Mouse (Mus musculus) forebrain, postnatal 0 days (tissue): ENCODE measurements at regions not wholly inside any gene's neighbourhood (a gene's known extent, or its start where the extent isn't known, plus 50 kb on each side); places are given as distances from the start of the nearest gene placed in this dataset.

Source experiments
- ATAC-seq: fragments of 200-750 bp; cut with Nextera tagmentation; 2 replicates; pipeline ENCODE4 v1.8.0; 2017; ENCODE audit warnings: mild to moderate bottlenecking, moderate library complexity
- DNase-seq: peaks from one replicate; pipeline ENCODE4 v3.0.0-alpha.2; 2015
- H3K27ac ChIP-seq: fragments of 300-500 bp; sonication (generic); 2 replicates; pipeline ENCODE4 v1.5.1; 2014; ENCODE audit warnings: low read depth, mild to moderate bottlenecking, antibody characterized with exemption, low read length, moderate library complexity, mixed read lengths
- H3K27me3 ChIP-seq: fragments of 300-500 bp; sonication (generic); 2 replicates; pipeline ENCODE4 v1.6.1; 2014; ENCODE audit warnings: mild to moderate bottlenecking, low read length, mixed read lengths; ENCODE audit not compliant: insufficient read depth
- H3K36me3 ChIP-seq: fragments of 300-500 bp; sonication (generic); 2 replicates; pipeline ENCODE4 v1.6.1; 2014; ENCODE audit warnings: mild to moderate bottlenecking, moderate library complexity; ENCODE audit not compliant: insufficient read depth
- H3K4me1 ChIP-seq: fragments of 300-500 bp; sonication (generic); 2 replicates; pipeline ENCODE4 v1.6.1; 2014; ENCODE audit warnings: antibody characterized with exemption; ENCODE audit not compliant: insufficient read depth
- H3K4me2 ChIP-seq: fragments of 300-500 bp; sonication (generic); 2 replicates; pipeline ENCODE4 v1.6.1; 2014; ENCODE audit warnings: low read depth, mild to moderate bottlenecking, moderate library complexity
- H3K4me3 ChIP-seq: fragments of 300-500 bp; sonication (generic); 2 replicates; pipeline ENCODE4 v1.5.1; 2014; ENCODE audit warnings: low read depth, low read length, mixed read lengths
- H3K9ac ChIP-seq: fragments of 300-500 bp; sonication (generic); 2 replicates; pipeline ENCODE4 v1.6.1; 2014; ENCODE audit warnings: mild to moderate bottlenecking
- H3K9me3 ChIP-seq: fragments of 300-500 bp; sonication (generic); 2 replicates; pipeline ENCODE4 v1.6.1; 2016; ENCODE audit warnings: low read length
- CTCF ChIP-seq: sonication (generic); IDR thresholded peaks from 2 replicates; pipeline ENCODE4 v1.5.1; 2016; ENCODE audit warnings: antibody characterized with exemption, control low read depth, low read depth
- WGBS: fragments of 180-500 bp; shearing (Covaris S2); extraction: QIAGEN DNeasy Blood & Tissue Kit; methylation state at CpG from one replicate; pipeline ENCODE4 v1.1.7; 2014; 5-methylcytosine and 5-hydroxymethylcytosine counted together

GRCm38 (mm10) chr6:71012436-71012822 is 56.1 kb downstream of the Foxi3 start:
- Histone ChIP-seq H3K4me3 (peak overlapping the region; percentile 53), H3K36me3 (no peaks in the 10 kb centered on the region), H3K9ac (peak overlapping the region; percentile 60), H3K27me3 (no peaks in the 10 kb centered on the region), H3K4me1 (no peaks in the 10 kb centered on the region), H3K27ac (no peak overlapping the region), H3K9me3 (no peaks in the 10 kb centered on the region), H3K4me2 (peak overlapping the region; percentile 85)
- WGBS = 14% methylated on average over 9 of the region's 9 CpGs
- DNase-seq (no peak), ATAC-seq (peak; percentile 14; the same call in 1 of the 2 replicates)
- TF ChIP-seq CTCF = no peak

- H3K4me3 ChIP-seq = peak overlapping the region; percentile 53
- no peaks in the 10 kb centered on the region for H3K36me3 ChIP-seq
- peak overlapping the region; percentile 60 for H3K9ac ChIP-seq
- ATAC-seq (peak; percentile 98), DNase-seq (peak; percentile 91)
- H3K9me3 ChIP-seq = no peaks in the 10 kb centered on the region
- no peaks in the 10 kb centered on the region for H3K27me3 ChIP-seq
- H3K4me1 ChIP-seq = no peaks in the 10 kb centered on the region
- TF ChIP-seq CTCF = peak; percentile 91
- peak overlapping the region; percentile 85 for H3K4me2 ChIP-seq
- 2% methylated on average over 36 of the region's 38 CpGs for WGBS
- peak overlapping the region; percentile 88 for H3K27ac ChIP-seq
Measured at GRCm38 (mm10) chr6:71012823-71013461, 56.6 kb downstream of the Foxi3 start.

GRCm38 (mm10) chr6:71016388-71016787 is 60.1 kb downstream of the Foxi3 start:
- Histone ChIP-seq H3K27me3 (no peaks in the 10 kb centered on the region), H3K9me3 (no peaks in the 10 kb centered on the region), H3K27ac (no peak overlapping the region), H3K4me2 (no peak overlapping the region), H3K4me1 (no peaks in the 10 kb centered on the region), H3K36me3 (no peaks in the 10 kb centered on the region), H3K4me3 (no peak overlapping the region), H3K9ac (no peak overlapping the region)
- DNase-seq = no peak
- WGBS = 6% methylated on average over 1 of the region's 1 CpGs
- 0 out of 2 replicates have a peak, but pooled peaks have one; percentile 28 for TF ChIP-seq CTCF
- no peak for ATAC-seq

GRCm38 (mm10) chr6:71021353-71021752 is 65.0 kb downstream of the Foxi3 start:
- 26% methylated on average over 9 of the region's 9 CpGs for WGBS
- Histone ChIP-seq H3K4me3 (no peak overlapping the region), H3K27me3 (no peaks in the 10 kb centered on the region), H3K9me3 (no peaks in the 10 kb centered on the region), H3K27ac (no peak overlapping the region), H3K4me1 (no peaks in the 10 kb centered on the region), H3K36me3 (no peaks in the 10 kb centered on the region), H3K9ac (no peak overlapping the region), H3K4me2 (no peak overlapping the region)
- ATAC-seq (no peak), DNase-seq (no peak)
- no peak for TF ChIP-seq CTCF

- ATAC-seq = no peak
Measured at GRCm38 (mm10) chr6:71025472-71025871, 69.1 kb downstream of the Foxi3 start.

GRCm38 (mm10) chr6:71029663-71030062 is 73.3 kb downstream of the Foxi3 start:
- Histone ChIP-seq H3K27me3 (no peaks in the 10 kb centered on the region), H3K9me3 (no peaks in the 10 kb centered on the region), H3K4me3 (no peak overlapping the region), H3K27ac (no peak overlapping the region), H3K36me3 (no peaks in the 10 kb centered on the region), H3K9ac (no peak overlapping the region), H3K4me1 (no peaks in the 10 kb centered on the region), H3K4me2 (no peak overlapping the region)
- DNase-seq = no peak
- no peak for ATAC-seq
- TF ChIP-seq CTCF = no peak
- WGBS = 85% methylated on average over 6 of the region's 6 CpGs

More at GRCm38 (mm10) chr6:71025472-71025871, 69.1 kb downstream of the Foxi3 start:
- no peak for TF ChIP-seq CTCF
- H3K36me3 ChIP-seq = no peaks in the 10 kb centered on the region
- no peaks in the 10 kb centered on the region for H3K9me3 ChIP-seq
- no peak overlapping the region for H3K4me3 ChIP-seq
- WGBS = 85% methylated on average over 4 of the region's 4 CpGs
- H3K4me1 ChIP-seq = no peaks in the 10 kb centered on the region
- H3K4me2 ChIP-seq = no peak overlapping the region
- no peaks in the 10 kb centered on the region for H3K27me3 ChIP-seq
- no peak for DNase-seq
- no peak overlapping the region for H3K27ac ChIP-seq
- no peak overlapping the region for H3K9ac ChIP-seq

- no peaks in the 10 kb centered on the region for H3K36me3 ChIP-seq
- no peak overlapping the region for H3K9ac ChIP-seq
- TF ChIP-seq CTCF = peak; percentile 28; the same call in 1 of the 2 replicates
- WGBS = 78% methylated on average over 5 of the region's 5 CpGs
- H3K4me2 ChIP-seq = no peak overlapping the region
- H3K27ac ChIP-seq = no peak overlapping the region
- DNase-seq = no peak
- H3K4me1 ChIP-seq = no peaks in the 10 kb centered on the region
- H3K27me3 ChIP-seq = no peaks in the 10 kb centered on the region
- no peak overlapping the region for H3K4me3 ChIP-seq
- ATAC-seq = no peak
- no peaks in the 10 kb centered on the region for H3K9me3 ChIP-seq
Measured at GRCm38 (mm10) chr6:71030541-71030940, 74.2 kb downstream of the Foxi3 start.
